Mouse (Mus musculus) cerebellum, adult 2 months (tissue): ENCODE measurements around the gene Vcam1. TPM values are rescaled to one million over a fixed set of nuclear protein-coding genes. Genes with fewer than 3 reads are reported as not detected.

Experiments
- DNase-seq, 2 experiments: peaks; one replicate each; pipeline ENCODE4 v3.0.0; 2021
- H3K27ac ChIP-seq: fragments of 200-500 bp; 2 replicates; pipeline ENCODE4 v1.5.1; 2012; ENCODE audit warnings: low read length, control low read depth, inconsistent platforms; ENCODE audit not compliant: insufficient read depth
- H3K27me3 ChIP-seq: fragments of 200-500 bp; 2 replicates; pipeline ENCODE4 v1.6.1; 2012; ENCODE audit warnings: inconsistent platforms, mild to moderate bottlenecking, low read length, moderate library complexity; ENCODE audit not compliant: control insufficient read depth, insufficient read depth
- H3K4me1 ChIP-seq: fragments of 200-500 bp; 2 replicates; pipeline ENCODE4 v1.6.1; 2011; ENCODE audit warnings: low read length; ENCODE audit not compliant: control insufficient read depth, insufficient read depth
- H3K4me3 ChIP-seq: fragments of 200-500 bp; replicated peaks from 2 replicates; pipeline ENCODE3; 2011; ENCODE audit warnings: mild to moderate bottlenecking, low read depth, low read length, control low read depth; ENCODE audit not compliant: insufficient read depth
- CTCF ChIP-seq: fragments of 200-500 bp; IDR thresholded peaks from 2 replicates; pipeline ENCODE4 v1.5.1; 2011; ENCODE audit warnings: low read depth, mild to moderate bottlenecking, control low read depth, low read length, moderate library complexity, borderline replicate concordance; ENCODE audit not compliant: insufficient read depth
- POLR2A ChIP-seq: fragments of 200-500 bp; IDR thresholded peaks from 2 replicates; pipeline ENCODE4 v1.6.1; 2011; ENCODE audit warnings: low read length, control low read depth, borderline replicate concordance; ENCODE audit not compliant: insufficient read depth
- WGBS: fragments of 180-500 bp; shearing (Covaris S2); methylation state at CpG from one replicate; pipeline ENCODE4 v1.1.7; 2018; 5-methylcytosine and 5-hydroxymethylcytosine counted together
- polyA plus RNA-seq: library from polyadenylated mRNA; depleted of rRNA; stranded (reverse); fragments of >200 nt; gene quantifications from 2 replicates; pipeline ENCODE4 v1.2.3, GENCODE M21; 2012; rRNA removed

The Vcam1 gene
- 9.1 and 9.3 TPM in 2 replicates for polyA plus RNA-seq

DNA sequence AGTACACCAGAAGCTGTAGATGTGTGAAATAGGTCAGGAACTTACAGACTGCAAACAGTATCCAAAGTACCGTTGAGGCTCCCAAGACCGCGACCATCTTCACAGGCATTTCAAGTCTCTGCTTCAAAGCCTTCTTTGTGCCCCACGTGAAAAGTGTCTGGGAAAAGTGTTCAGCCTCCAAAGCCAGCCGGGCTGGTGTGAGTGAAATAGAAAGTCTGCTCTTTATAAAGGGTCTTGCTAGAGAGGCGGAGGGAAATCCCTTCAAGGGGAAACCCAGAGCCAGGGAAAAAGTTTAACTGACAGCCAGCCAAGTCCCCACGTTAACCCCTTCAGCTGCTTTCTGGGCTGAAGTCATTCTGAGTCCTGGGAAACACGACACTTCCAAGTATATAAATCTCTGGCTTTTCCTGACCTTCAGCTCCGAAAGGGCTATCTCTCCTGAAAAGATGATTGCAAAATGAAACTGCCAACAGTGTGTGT is at the start of gene Vcam1:
TSS of gene Vcam1 (minus strand) at position 430 of the 480 bp plus-strand sequence.
- TF ChIP-seq POLR2A: no peak
- no peak for TF ChIP-seq CTCF
- H3K27me3 ChIP-seq: peaks cover 2% of the 10 kb centered on the region; the same call in 1 of the 2 replicates
- no peak within 1 kb of the TSS for H3K27ac ChIP-seq
- H3K4me3 ChIP-seq: peak within 1 kb of the TSS; percentile 15
- peak; percentile 5 to 14 for DNase-seq
- no peaks in the 10 kb centered on the region for H3K4me1 ChIP-seq
- 3% methylated on average over 9 of the region's 9 CpGs for WGBS

DNA sequence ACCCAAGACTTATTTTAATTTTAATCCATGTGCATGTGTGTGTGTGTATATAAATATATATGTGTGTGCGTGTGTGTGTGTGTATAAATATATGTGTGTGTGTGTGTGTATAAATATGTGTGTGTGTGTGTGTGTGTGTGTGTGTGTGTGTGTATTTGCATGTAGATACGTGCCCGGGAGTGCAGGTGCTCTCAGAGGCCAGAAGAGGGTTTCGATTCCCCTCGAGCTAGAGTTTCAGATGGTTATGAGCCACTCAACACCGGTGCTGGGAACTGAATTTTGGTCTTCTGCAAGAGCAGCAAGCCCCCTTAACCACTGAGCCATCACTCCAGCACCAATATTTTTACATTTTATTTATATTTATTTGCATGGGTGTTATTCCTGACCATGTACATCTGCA is 45.6 kb upstream of the Vcam1 start:
- 89% methylated on average over 6 of the region's 6 CpGs for WGBS
- Histone ChIP-seq H3K27me3 (no peaks in the 10 kb centered on the region), H3K27ac (no peak overlapping the region), H3K4me3 (no peak overlapping the region), H3K4me1 (no peaks in the 10 kb centered on the region)
- no peak for DNase-seq
- TF ChIP-seq CTCF: no peak
- TF ChIP-seq POLR2A: no peak

DNA sequence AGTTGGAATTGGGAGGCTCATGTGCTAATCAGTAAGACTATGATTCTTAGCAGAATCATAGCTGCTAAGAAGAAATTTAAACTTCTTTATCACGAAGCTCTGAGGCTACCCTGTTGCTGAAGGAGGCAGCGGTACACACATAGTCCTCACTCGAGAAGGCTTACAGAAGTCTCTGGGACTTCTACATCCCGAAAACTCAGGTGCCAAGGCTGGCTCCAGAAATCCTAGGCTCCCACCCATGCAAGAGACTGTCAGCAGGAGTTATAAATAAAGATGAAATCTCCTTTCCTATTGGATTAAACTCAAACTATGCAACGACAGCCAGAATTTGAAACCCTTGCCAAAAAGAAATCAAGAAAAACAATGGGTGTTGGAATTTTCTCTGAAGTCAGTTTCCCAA is 42.0 kb upstream of the Vcam1 start:
- 43% methylated on average over 5 of the region's 5 CpGs for WGBS
- no peak for DNase-seq
- Histone ChIP-seq H3K4me3 (no peak overlapping the region), H3K27me3 (no peaks in the 10 kb centered on the region), H3K4me1 (no peaks in the 10 kb centered on the region), H3K27ac (no peak overlapping the region)
- TF ChIP-seq POLR2A (no peak), CTCF (no peak)

DNA sequence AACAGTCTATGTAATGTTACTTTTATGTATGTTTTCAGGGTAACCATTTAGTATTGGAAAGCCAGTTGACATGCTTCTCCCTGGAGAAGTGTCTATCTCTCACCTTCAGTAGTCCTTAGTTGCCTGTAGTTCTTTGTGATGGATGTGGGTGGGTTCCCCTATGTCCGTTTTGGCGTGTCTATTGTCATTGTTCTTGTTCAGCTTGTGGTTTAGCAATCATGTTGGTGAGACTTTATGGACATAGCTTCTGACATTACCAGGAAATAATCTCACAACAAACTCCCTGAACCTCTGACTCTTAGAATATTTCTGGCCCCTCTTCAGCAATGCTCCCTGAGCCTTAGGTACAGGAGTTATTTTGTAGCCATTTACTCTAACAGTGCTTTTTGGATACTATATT is 38.6 kb upstream of the Vcam1 start:
- H3K4me3 ChIP-seq: no peak overlapping the region
- 88% methylated on average over 2 of the region's 2 CpGs for WGBS
- no peaks in the 10 kb centered on the region for H3K4me1 ChIP-seq
- no peaks in the 10 kb centered on the region for H3K27me3 ChIP-seq
- no peak overlapping the region for H3K27ac ChIP-seq
- DNase-seq: no peak
- no peak for TF ChIP-seq CTCF
- TF ChIP-seq POLR2A: no peak

DNA sequence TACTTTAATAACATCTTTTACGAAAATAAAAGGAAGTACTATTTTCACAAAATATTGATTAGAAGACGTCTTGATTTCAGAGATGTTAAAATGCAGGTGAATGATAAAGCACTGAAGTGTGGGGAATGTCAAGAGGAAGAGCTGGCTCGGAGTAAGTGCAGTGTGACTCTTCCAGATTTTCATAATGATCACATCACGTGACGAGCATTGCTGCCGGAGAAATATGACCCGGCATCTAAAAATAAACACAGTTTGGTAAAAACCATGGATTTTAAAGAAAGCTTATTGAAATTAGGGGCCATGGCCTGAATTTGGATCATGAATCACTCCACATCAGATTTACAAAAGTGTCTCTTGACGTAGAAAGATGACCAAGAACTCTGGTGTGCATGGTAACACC is 36.8 kb upstream of the Vcam1 start:
- no peaks in the 10 kb centered on the region for H3K27me3 ChIP-seq
- no peak overlapping the region for H3K4me3 ChIP-seq
- 79% methylated on average over 8 of the region's 8 CpGs for WGBS
- no peak overlapping the region for H3K27ac ChIP-seq
- no peaks in the 10 kb centered on the region for H3K4me1 ChIP-seq
- no peak for DNase-seq
- TF ChIP-seq CTCF: no peak
- no peak for TF ChIP-seq POLR2A

DNA sequence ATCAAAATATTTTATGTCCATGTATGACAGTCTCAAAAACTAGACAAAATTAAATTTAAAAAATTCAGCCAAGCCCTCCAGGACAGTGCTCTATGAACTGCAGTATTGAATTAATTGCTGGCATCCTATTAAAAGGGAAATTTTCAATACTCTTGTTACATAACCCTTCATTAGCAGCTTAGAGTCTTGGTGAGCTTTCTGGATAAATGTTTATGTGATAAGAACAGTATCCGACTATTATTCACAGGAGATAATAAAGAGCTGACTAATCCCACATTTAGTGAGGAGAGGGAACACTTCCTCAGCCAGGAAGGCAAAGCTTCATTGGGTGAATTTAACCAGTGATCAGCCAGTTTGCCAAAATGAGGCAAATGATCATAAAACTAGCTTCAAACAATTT is 35.5 kb upstream of the Vcam1 start:
- 61% methylated on average over 1 of the region's 1 CpGs for WGBS
- TF ChIP-seq CTCF: no peak
- no peak for TF ChIP-seq POLR2A
- no peak overlapping the region for H3K27ac ChIP-seq

DNA sequence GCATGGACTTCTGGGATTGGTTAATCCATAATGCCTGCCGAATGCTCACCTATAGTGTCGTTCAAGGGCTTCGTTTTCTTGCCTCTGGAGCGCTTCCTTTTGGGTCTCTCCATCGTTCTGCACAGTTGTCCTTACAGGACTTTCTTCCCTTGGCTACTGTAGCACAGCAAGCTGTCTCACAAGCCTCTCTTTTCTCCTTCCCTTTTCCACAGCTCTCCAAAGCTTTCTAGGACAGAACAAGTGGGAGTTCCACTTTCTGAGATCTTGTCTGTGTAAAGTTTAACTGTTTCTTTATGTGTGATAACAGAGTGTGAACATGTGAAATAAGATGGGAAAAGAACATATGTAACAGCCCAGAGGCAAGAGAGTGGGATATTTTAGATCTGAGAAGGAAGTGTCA is 34.0 kb upstream of the Vcam1 start:
- no peaks in the 10 kb centered on the region for H3K4me1 ChIP-seq
- H3K27ac ChIP-seq: no peak overlapping the region
- 80% methylated on average over 5 of the region's 5 CpGs for WGBS
- TF ChIP-seq POLR2A: no peak
- no peak for TF ChIP-seq CTCF
- no peak overlapping the region for H3K4me3 ChIP-seq
- no peak for DNase-seq
- no peaks in the 10 kb centered on the region for H3K27me3 ChIP-seq

More for the DNA sequence above, 35.5 kb upstream of the Vcam1 start:
- H3K4me1 ChIP-seq: no peaks in the 10 kb centered on the region
- no peak overlapping the region for H3K4me3 ChIP-seq
- DNase-seq: no peak
- H3K27me3 ChIP-seq: no peaks in the 10 kb centered on the region

DNA sequence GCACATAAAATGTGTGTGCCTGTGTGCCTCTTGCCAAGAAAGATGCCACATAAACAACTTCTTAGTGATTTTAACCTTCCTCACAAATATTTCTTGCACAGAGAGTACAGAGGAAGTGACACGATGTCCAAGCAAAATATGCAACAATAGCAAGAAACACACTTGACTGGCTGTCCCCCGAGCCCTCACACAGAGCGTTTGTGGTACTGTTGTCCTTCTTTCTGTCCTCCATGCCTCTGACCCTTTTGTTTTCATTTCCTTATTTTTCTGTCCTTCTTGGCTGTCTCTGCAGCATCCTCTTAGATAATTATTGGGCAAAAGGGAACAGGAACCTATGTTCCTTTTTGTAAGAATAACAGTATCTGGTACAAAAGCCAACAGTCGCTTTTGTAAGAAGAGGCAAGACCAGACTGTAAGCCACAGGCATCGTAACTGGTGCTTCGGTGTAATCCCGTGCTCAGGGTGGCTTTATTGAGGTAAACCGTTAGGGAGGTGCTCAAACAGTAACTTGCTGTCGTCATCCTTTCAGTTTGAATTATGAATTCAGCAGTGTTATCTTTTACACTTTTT is 32.7 kb upstream of the Vcam1 start:
- Histone ChIP-seq H3K27me3 (no peaks in the 10 kb centered on the region), H3K4me3 (no peak overlapping the region), H3K4me1 (no peaks in the 10 kb centered on the region), H3K27ac (no peak overlapping the region)
- no peak for TF ChIP-seq POLR2A
- no peak for DNase-seq
- WGBS: 82% methylated on average over 9 of the region's 9 CpGs
